Mouse (Mus musculus) splenic B cell, adult 2 months (primary cell): ENCODE data around the gene Gm14862.
A peak's percentile ranks its signal among the peaks of the same experiment; 100 is the strongest.

Experiments used
- DNase-seq: peaks from one replicate; pipeline ENCODE4 v3.0.0-alpha.2; 2011; ENCODE audit warnings: low read depth, low spot score
- H3K27me3 ChIP-seq: 2 replicates; pipeline ENCODE4 v1.6.1; 2012; ENCODE audit warnings: mild to moderate bottlenecking, low read length, moderate library complexity, mixed read lengths; ENCODE audit not compliant: control insufficient read depth, poor library complexity, insufficient read depth, severe bottlenecking
- H3K36me3 ChIP-seq: 2 replicates; pipeline ENCODE4 v1.6.1; 2012; ENCODE audit warnings: mild to moderate bottlenecking, low read length, moderate library complexity, mixed read lengths; ENCODE audit not compliant: control insufficient read depth, poor library complexity, insufficient read depth, severe bottlenecking

Gene Gm14862

GRCm38 (mm10) chrX:9253990-9254389 lies 2.7 kb downstream of the Gm14862 start:
- Histone ChIP-seq H3K27me3 (no peaks in the 10 kb centered on the region), H3K36me3 (no peaks in the 10 kb centered on the region)
- DNase-seq, result peak; percentile 46

DNA sequence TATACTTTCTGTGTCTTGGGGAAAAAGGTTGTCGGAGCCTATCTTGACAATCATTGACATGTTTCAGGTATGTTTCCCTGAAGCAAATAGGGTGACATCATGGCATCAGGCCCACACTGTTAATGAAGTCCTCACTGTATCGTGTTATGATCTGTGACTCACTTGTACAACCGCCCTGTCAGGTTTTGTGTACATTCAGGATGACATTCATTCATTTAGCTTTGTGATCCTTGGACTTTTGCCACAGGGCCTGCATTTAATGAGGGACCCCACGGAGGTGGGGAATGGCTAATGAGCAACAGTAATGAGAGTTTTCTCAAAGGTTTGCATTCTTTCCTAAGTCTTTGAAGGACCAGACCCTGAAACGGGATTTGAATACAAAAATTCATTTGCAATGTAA lies 7.8 kb downstream of the Gm14862 start:
- Histone ChIP-seq H3K36me3 (no peaks in the 10 kb centered on the region), H3K27me3 (no peaks in the 10 kb centered on the region)
- no peak for DNase-seq

- H3K36me3 ChIP-seq, result no peaks in the 10 kb centered on the region
- H3K27me3 ChIP-seq, result no peaks in the 10 kb centered on the region
- no peak for DNase-seq
These were observed 11.9 kb downstream of the Gm14862 start for GRCm38 (mm10) chrX:9244603-9245336.

- H3K27me3 ChIP-seq, result no peaks in the 10 kb centered on the region
- H3K36me3 ChIP-seq, result no peaks in the 10 kb centered on the region
- DNase-seq, result peak; percentile 6
These were observed 13.3 kb downstream of the Gm14862 start for GRCm38 (mm10) chrX:9243381-9243864.

DNA sequence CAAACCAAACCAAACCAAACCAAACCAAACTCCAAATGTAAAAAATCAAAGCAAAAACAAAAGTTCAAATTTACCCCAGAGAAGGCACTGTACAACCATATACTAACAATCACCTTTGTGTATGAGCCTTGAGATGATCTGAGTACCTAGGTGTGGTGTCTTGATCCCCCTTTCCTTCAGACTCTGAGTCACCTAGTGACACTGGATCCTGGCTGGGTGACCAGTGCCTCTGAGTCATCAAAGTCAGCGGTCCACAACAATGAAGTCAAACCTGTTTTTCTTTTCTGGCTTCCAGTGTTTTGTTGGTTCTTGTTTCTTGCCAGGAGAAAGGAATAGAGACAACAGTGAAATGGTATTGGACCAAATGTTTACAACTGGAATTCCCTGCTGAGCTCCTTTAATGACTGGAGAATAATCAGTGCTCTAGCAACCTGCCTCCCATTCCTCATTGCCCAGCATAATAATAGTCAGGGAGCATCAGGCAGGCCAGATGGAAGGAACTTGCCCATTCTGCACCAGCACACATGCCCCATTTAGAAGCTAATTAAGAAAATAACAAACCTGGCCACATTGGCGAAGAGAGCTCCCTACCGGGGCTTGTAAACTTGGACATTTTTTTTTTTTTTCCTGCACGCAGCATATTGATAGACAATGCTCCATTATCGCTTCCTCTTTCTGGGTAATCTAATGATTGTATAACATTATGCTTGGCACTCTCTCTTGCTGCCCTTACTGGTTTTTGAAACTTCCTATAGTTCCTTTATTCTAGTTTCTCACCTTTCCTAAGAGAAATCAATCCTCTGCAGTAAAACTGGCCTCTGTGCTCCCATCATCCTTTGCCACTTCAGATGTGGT lies 15.7 kb downstream of the Gm14862 start:
- Histone ChIP-seq H3K27me3 (no peaks in the 10 kb centered on the region), H3K36me3 (no peaks in the 10 kb centered on the region)
- DNase-seq, result no peak

GRCm38 (mm10) chrX:9227105-9227504 lies 29.6 kb downstream of the Gm14862 start:
- DNase-seq, result no peak
- no peaks in the 10 kb centered on the region for H3K36me3 ChIP-seq
- H3K27me3 ChIP-seq, result no peaks in the 10 kb centered on the region

- Histone ChIP-seq H3K36me3 (no peaks in the 10 kb centered on the region), H3K27me3 (no peaks in the 10 kb centered on the region)
- DNase-seq, result no peak
These were observed 34.1 kb downstream of the Gm14862 start for GRCm38 (mm10) chrX:9222412-9223221.

GRCm38 (mm10) chrX:9221736-9222135 lies 35.0 kb downstream of the Gm14862 start:
- no peaks in the 10 kb centered on the region for H3K27me3 ChIP-seq
- H3K36me3 ChIP-seq, result no peaks in the 10 kb centered on the region
- peak; percentile 4 for DNase-seq

GRCm38 (mm10) chrX:9221206-9221605 lies 35.5 kb downstream of the Gm14862 start:
- DNase-seq, result peak; percentile 61
- Histone ChIP-seq H3K36me3 (no peaks in the 10 kb centered on the region), H3K27me3 (no peaks in the 10 kb centered on the region)

- Histone ChIP-seq H3K27me3 (no peaks in the 10 kb centered on the region), H3K36me3 (no peaks in the 10 kb centered on the region)
- peak; percentile 70 for DNase-seq
These were observed 37.1 kb downstream of the Gm14862 start for GRCm38 (mm10) chrX:9219570-9219969.

DNA sequence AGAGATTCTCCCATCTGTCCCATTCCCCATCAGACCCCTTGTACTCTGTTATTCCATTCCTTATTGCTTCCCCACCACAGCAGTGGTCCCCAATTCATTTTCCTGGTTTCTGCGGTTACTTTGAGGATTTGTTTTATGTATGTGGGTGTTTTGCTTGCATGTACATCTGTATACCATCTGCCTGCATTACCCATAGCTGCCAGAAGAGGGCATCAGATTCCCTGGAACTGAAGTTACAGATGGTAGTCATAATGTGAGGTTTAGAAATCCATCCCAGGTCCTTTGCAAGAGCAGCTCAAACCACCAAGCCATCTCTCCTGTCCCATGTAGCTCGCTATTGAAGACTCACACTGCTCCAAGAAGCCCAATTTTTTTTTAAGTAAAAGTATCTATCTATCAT lies 40.5 kb downstream of the Gm14862 start:
- H3K27me3 ChIP-seq, result no peaks in the 10 kb centered on the region
- H3K36me3 ChIP-seq, result no peaks in the 10 kb centered on the region
- DNase-seq, result peak; percentile 57

DNA sequence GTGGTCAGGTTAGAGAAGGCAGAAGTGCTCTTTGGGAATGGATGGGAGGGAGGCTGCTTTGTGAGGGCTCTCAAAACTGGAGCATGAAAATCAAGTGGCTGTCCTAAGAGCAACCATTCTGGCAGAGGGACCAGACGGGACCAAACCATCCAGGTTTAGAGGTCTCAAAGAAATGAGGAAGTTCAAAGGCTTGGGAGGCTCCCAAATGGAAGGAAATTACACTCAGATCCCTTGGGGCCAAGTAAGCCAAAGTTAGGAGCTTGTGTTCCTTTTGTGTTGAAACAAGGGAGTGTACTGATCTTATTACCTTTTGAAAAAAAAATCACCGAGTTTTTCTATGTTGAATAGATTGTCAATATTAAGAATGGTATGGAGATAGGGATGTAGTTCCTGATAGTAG lies 51.6 kb downstream of the Gm14862 start:
- Histone ChIP-seq H3K36me3 (no peaks in the 10 kb centered on the region), H3K27me3 (no peaks in the 10 kb centered on the region)
- no peak for DNase-seq

- DNase-seq, result no peak
- no peaks in the 10 kb centered on the region for H3K36me3 ChIP-seq
- H3K27me3 ChIP-seq, result no peaks in the 10 kb centered on the region
These were observed 53.8 kb downstream of the Gm14862 start for GRCm38 (mm10) chrX:9202781-9203405.

DNA sequence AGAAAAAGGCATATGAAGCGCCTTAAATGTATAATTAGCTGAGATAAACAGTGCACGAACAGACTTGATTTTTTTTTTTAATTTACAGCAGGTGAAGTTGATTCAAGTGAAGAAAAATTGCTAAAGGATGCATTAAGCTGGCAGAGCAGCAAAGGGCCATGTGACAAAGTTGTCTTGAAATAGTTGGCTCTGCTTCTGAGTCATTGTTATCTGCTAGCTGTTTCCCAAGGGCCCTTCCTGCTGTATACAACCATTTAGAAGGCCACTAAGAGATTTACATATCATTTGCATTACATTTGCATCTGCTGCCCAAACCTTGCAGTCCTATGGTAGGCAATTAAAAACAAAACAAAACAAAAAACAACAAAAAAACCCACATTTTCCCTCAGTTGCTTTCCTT lies 54.7 kb downstream of the Gm14862 start:
- no peaks in the 10 kb centered on the region for H3K27me3 ChIP-seq
- DNase-seq, result no peak
- H3K36me3 ChIP-seq, result no peaks in the 10 kb centered on the region
